Mouse (Mus musculus): ENCODE results near the gene Tnfrsf17. TPM values are rescaled to one million over a fixed set of nuclear protein-coding genes. Genes with fewer than 3 reads are reported as not detected.
"Not testable (repeated sequence)": the region's sequence is repeated elsewhere in the genome, so short reads cannot be mapped to it uniquely, and the experiment has no call there.

The Tnfrsf17 gene
- polyA plus RNA-seq, 1 experiment from 2014 or later = not detected

DNA sequence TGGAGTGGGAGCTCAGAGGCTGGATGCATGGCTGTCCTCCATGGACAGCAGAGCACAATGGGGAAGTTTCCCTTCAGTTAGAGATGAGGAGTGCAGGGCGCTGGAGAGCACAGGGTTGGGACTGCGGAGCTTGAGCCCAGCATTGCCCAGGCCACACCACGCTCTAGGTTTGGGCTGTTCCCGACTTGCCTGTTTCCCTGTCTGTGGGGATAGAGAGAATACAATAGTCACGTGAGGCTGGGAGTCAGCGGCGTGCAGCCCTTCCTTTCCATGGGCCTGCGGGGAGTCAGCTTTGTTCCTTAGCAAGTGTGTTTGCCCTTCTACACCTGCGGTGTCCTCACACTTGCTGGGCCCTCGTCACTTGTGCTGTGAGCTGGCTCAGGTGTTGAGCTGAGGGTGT, 46.3 kb downstream of the Tnfrsf17 start:
- H3K4me1 ChIP-seq = no peaks in the 10 kb centered on the region
- no peak overlapping the region for H3K27ac ChIP-seq
- no peaks in the 10 kb centered on the region for H3K9me3 ChIP-seq
- H3K9ac ChIP-seq = no peak overlapping the region
- no peak overlapping the region for H3K4me3 ChIP-seq
- no peaks in the 10 kb centered on the region for H3K27me3 ChIP-seq (replicated peaks)
- H3K36me3 ChIP-seq = no peaks in the 10 kb centered on the region
- no peak for ATAC-seq (ENCODE audit: low FRiP score, low read depth)
- 32% methylated on average over 10 of the region's 10 CpGs for WGBS
- H3K4me2 ChIP-seq (replicated peaks) = no peak overlapping the region

- H3K9ac ChIP-seq; H3K4me3 ChIP-seq; H3K27me3 ChIP-seq (replicated peaks); H3K36me3 ChIP-seq; H3K4me1 ChIP-seq; H3K9me3 ChIP-seq; ATAC-seq (ENCODE audit: low FRiP score, low read depth); H3K27ac ChIP-seq; H3K4me2 ChIP-seq (replicated peaks): not testable (repeated sequence)
- WGBS = 79% methylated on average over 2 of the region's 2 CpGs
Observed at GRCm38 (mm10) chr16:11360576-11360975, 47.0 kb downstream of the Tnfrsf17 start.

GRCm38 (mm10) chr16:11365626-11366025, 52.0 kb downstream of the Tnfrsf17 start:
- H3K4me3 ChIP-seq = no peak overlapping the region
- H3K27ac ChIP-seq = no peak overlapping the region
- H3K9me3 ChIP-seq = no peaks in the 10 kb centered on the region
- H3K4me2 ChIP-seq (replicated peaks) = no peak overlapping the region
- H3K27me3 ChIP-seq (replicated peaks) = no peaks in the 10 kb centered on the region
- H3K36me3 ChIP-seq = no peaks in the 10 kb centered on the region
- 78% methylated on average over 5 of the region's 5 CpGs for WGBS
- no peak overlapping the region for H3K9ac ChIP-seq
- peaks cover 14% of the 10 kb centered on the region for H3K4me1 ChIP-seq
- ATAC-seq (ENCODE audit: low FRiP score, low read depth) = no peak

- 68% methylated on average over 1 of the region's 1 CpGs for WGBS
- no peaks in the 10 kb centered on the region for H3K9me3 ChIP-seq
- H3K9ac ChIP-seq = no peak overlapping the region
- ATAC-seq (ENCODE audit: low FRiP score, low read depth) = no peak
- H3K4me3 ChIP-seq = no peak overlapping the region
- H3K27me3 ChIP-seq (replicated peaks) = no peaks in the 10 kb centered on the region
- H3K36me3 ChIP-seq = peaks cover 6% of the 10 kb centered on the region; the same call in 1 of the 2 replicates
- no peak overlapping the region for H3K4me2 ChIP-seq (replicated peaks)
- no peak overlapping the region for H3K27ac ChIP-seq
- peaks cover 14% of the 10 kb centered on the region for H3K4me1 ChIP-seq
Observed at GRCm38 (mm10) chr16:11366851-11367250, 53.2 kb downstream of the Tnfrsf17 start.

- no peak for ATAC-seq (ENCODE audit: low FRiP score, low read depth)
- WGBS = 86% methylated on average over 3 of the region's 3 CpGs
- H3K27ac ChIP-seq = no peak overlapping the region
Observed at GRCm38 (mm10) chr16:11368412-11368811, 54.8 kb downstream of the Tnfrsf17 start.

GRCm38 (mm10) chr16:11369162-11369561, 55.5 kb downstream of the Tnfrsf17 start:
- ATAC-seq (ENCODE audit: low FRiP score, low read depth) = no peak
- H3K27me3 ChIP-seq (replicated peaks) = no peaks in the 10 kb centered on the region
- H3K4me1 ChIP-seq = peaks cover 14% of the 10 kb centered on the region
- no peak overlapping the region for H3K4me3 ChIP-seq
- H3K36me3 ChIP-seq = peaks cover 6% of the 10 kb centered on the region; the same call in 1 of the 2 replicates
- H3K4me2 ChIP-seq (replicated peaks) = no peak overlapping the region
- no peak overlapping the region for H3K27ac ChIP-seq
- whole genome bisulfite sequencing = 82% methylated on average over 4 of the region's 4 CpGs
- H3K9me3 ChIP-seq = no peaks in the 10 kb centered on the region
- no peak overlapping the region for H3K9ac ChIP-seq

More at GRCm38 (mm10) chr16:11368412-11368811, 54.8 kb downstream of the Tnfrsf17 start:
- no peak overlapping the region for H3K4me2 ChIP-seq (replicated peaks)
- no peaks in the 10 kb centered on the region for H3K9me3 ChIP-seq
- no peak overlapping the region for H3K9ac ChIP-seq
- no peaks in the 10 kb centered on the region for H3K27me3 ChIP-seq (replicated peaks)
- H3K4me3 ChIP-seq = no peak overlapping the region
- H3K36me3 ChIP-seq = peaks cover 6% of the 10 kb centered on the region; the same call in 1 of the 2 replicates
- peaks cover 14% of the 10 kb centered on the region for H3K4me1 ChIP-seq

DNA sequence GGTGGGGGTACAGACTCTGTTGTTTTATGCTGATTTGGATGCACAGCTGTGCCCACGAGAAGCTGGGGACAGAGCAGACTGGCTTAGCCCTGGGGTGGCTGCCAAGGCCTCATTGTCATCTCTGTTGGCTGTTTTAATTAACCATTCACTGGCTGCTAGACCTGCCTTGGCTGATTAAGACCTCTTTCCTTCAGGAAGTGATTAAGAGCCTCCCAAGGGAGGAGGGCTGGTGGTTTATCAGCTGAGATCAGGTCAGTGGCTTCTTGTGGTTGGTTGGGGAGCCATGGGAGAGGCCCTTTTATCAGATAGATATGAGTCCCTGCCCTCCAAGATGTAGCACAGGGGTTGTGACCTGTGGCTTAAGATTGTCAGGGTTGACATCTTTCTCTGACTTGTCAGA, 56.0 kb downstream of the Tnfrsf17 start:
- H3K4me2 ChIP-seq (replicated peaks) = no peak overlapping the region
- H3K4me3 ChIP-seq = no peak overlapping the region
- WGBS = 11% methylated on average over 1 of the region's 1 CpGs
- H3K9ac ChIP-seq = no peak overlapping the region
- no peaks in the 10 kb centered on the region for H3K27me3 ChIP-seq (replicated peaks)
- ATAC-seq (ENCODE audit: low FRiP score, low read depth) = peak; percentile 87
- no peak overlapping the region for H3K27ac ChIP-seq
- peaks cover 6% of the 10 kb centered on the region; the same call in 1 of the 2 replicates for H3K36me3 ChIP-seq
- peaks cover 14% of the 10 kb centered on the region for H3K4me1 ChIP-seq
- H3K9me3 ChIP-seq = no peaks in the 10 kb centered on the region

Other genes with a start within 250 kb of the Tnfrsf17 start
- 47.7 and 52.1 TPM in 2 replicates for gene Litaf, start 247.7 kb upstream of the Tnfrsf17 start, polyA plus RNA-seq (2016; fragmentation: Nextera tagmentation; extraction: Ambion mirVana)
- 32.5 TPM in 2 replicates for gene Txndc11, start 179.2 kb upstream of the Tnfrsf17 start, polyA plus RNA-seq (2016; fragmentation: Nextera tagmentation; extraction: Ambion mirVana)
- 95.6 and 105 TPM in 2 replicates for gene Zc3h7a, start 137.4 kb upstream of the Tnfrsf17 start, polyA plus RNA-seq (2016; fragmentation: Nextera tagmentation; extraction: Ambion mirVana)
- gene Rsl1d1, start 110.5 kb upstream of the Tnfrsf17 start, polyA plus RNA-seq (2016; fragmentation: Nextera tagmentation; extraction: Ambion mirVana) = 179 and 191 TPM in 2 replicates
- 94.5 and 101 TPM in 2 replicates for gene Gspt1, start 59.5 kb upstream of the Tnfrsf17 start, polyA plus RNA-seq (2016; fragmentation: Nextera tagmentation; extraction: Ambion mirVana)
- gene Snx29, start 9.1 kb downstream of the Tnfrsf17 start, polyA plus RNA-seq (2016; fragmentation: Nextera tagmentation; extraction: Ambion mirVana) = 18.1 and 21.1 TPM in 2 replicates